Mouse (Mus musculus) midbrain, embryonic 14.5 days (tissue): ENCODE data around the gene Ptx3. TPM values are rescaled to one million over a fixed set of nuclear protein-coding genes. Genes with fewer than 3 reads are reported as not detected.
A peak's percentile ranks its signal among the peaks of the same experiment; 100 is the strongest.

Source experiments
- ATAC-seq: fragments of 200-750 bp; cut with Nextera tagmentation; 2 replicates; pipeline ENCODE4 v1.8.0; 2017; ENCODE audit warnings: moderate number of reproducible peaks, moderate library complexity; ENCODE audit not compliant: low FRiP score, low TSS enrichment
- DNase-seq: peaks from one replicate; pipeline ENCODE4 v3.0.0-alpha.2; 2015
- H3K27ac ChIP-seq: fragments of 300-500 bp; sonication (generic); replicated peaks from 2 replicates; pipeline ENCODE4 v1.5.1; 2014; ENCODE audit warnings: mild to moderate bottlenecking, low read depth, low read length, moderate library complexity
- H3K27me3 ChIP-seq: fragments of 300-500 bp; sonication (generic); 2 replicates; pipeline ENCODE4 v1.6.1; 2014; ENCODE audit warnings: low read length, control low read depth, mixed read lengths; ENCODE audit not compliant: control insufficient read depth, insufficient read depth
- H3K36me3 ChIP-seq: fragments of 300-500 bp; sonication (generic); 2 replicates; pipeline ENCODE4 v1.6.1; 2014; ENCODE audit warnings: low read length, control low read depth; ENCODE audit not compliant: control insufficient read depth, insufficient read depth
- H3K4me1 ChIP-seq: fragments of 300-500 bp; sonication (generic); 2 replicates; pipeline ENCODE4 v1.6.1; 2014; ENCODE audit warnings: mild to moderate bottlenecking, antibody characterized with exemption, low read length, control low read depth; ENCODE audit not compliant: control insufficient read depth, insufficient read depth
- H3K4me2 ChIP-seq: fragments of 300-500 bp; sonication (generic); 2 replicates; pipeline ENCODE4 v1.6.1; 2014; ENCODE audit warnings: mild to moderate bottlenecking, low read length, moderate library complexity
- H3K4me3 ChIP-seq: fragments of 300-500 bp; sonication (generic); replicated peaks from 2 replicates; pipeline ENCODE4 v1.5.1; 2014; ENCODE audit warnings: low read depth, low read length
- H3K9ac ChIP-seq: fragments of 300-500 bp; sonication (generic); replicated peaks from 2 replicates; pipeline ENCODE4 v1.6.1; 2014; ENCODE audit warnings: mild to moderate bottlenecking, low read length, moderate library complexity
- H3K9me3 ChIP-seq: fragments of 300-500 bp; sonication (generic); 2 replicates; pipeline ENCODE4 v1.6.1; 2016; ENCODE audit warnings: low read length, control low read depth, mixed read lengths; ENCODE audit not compliant: control insufficient read depth
- WGBS: fragments of 180-500 bp; shearing (Covaris S2); extraction: QIAGEN DNeasy Blood & Tissue Kit; methylation state at CpG from one replicate; pipeline ENCODE4 v1.1.7; 2014; 5-methylcytosine and 5-hydroxymethylcytosine counted together
- polyA plus RNA-seq: library from polyadenylated mRNA; unstranded; fragments of >200 nt; fragmentation: Nextera tagmentation; extraction: Ambion mirVana; gene quantifications from 2 replicates; pipeline ENCODE4 v1.2.1, GENCODE M21; 2014

The Ptx3 gene
- polyA plus RNA-seq, result 9.0 and 9.8 TPM in 2 replicates

DNA sequence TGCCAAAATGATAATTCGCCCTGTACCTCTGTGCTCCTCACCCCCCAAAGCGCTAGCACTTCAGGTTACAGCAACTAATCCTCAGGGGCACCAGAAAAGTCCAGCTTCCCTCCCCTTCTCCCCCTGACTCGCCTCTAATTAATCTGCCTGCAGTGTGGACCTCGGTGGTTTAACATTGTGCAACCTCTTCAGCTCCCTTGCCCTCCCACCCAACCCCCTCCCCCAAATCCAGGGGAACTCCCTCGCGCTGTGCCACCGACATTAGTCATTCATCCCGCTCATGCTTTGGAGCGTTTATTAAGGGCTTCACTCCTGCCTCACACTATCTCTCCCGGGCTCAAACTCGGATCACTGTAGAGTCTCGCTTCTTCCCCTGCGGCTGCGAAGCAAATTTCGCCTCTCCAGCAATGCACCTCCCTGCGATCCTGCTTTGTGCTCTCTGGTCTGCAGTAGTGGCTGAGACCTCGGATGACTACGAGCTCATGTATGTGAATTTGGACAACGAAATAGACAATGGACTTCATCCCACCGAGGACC lies at the start of gene Ptx3:
Gene Ptx3 (plus strand): TSS at position 256 of the 537 bp plus-strand sequence.
- peaks cover 13% of the 10 kb centered on the region for H3K27me3 ChIP-seq
- no peaks in the 10 kb centered on the region for H3K9me3 ChIP-seq
- H3K9ac ChIP-seq, result peak within 1 kb of the TSS; percentile 57
- DNase-seq (peak; percentile 70), ATAC-seq (peak; percentile 12)
- WGBS, result 2% methylated on average over 20 of the region's 20 CpGs
- H3K4me1 ChIP-seq, result peaks cover 12% of the 10 kb centered on the region; the same call in 1 of the 2 replicates
- peak within 1 kb of the TSS; percentile 41; the same call in 1 of the 2 replicates for H3K27ac ChIP-seq
- no peaks in the 10 kb centered on the region for H3K36me3 ChIP-seq
- H3K4me2 ChIP-seq, result peak within 1 kb of the TSS; percentile 95
- H3K4me3 ChIP-seq, result peak within 1 kb of the TSS; percentile 58

- no peak overlapping the region for H3K4me3 ChIP-seq
These were observed 46.8 kb upstream of the Ptx3 start for GRCm38 (mm10) chr3:66172907-66173306.

GRCm38 (mm10) chr3:66179647-66180046 lies 40.1 kb upstream of the Ptx3 start:
- Histone ChIP-seq H3K4me1 (no peaks in the 10 kb centered on the region), H3K9me3 (no peaks in the 10 kb centered on the region), H3K27ac (no peak overlapping the region), H3K27me3 (no peaks in the 10 kb centered on the region), H3K36me3 (no peaks in the 10 kb centered on the region), H3K9ac (no peak overlapping the region), H3K4me2 (no peak overlapping the region), H3K4me3 (no peak overlapping the region)
- ATAC-seq, result no peak
- peak; percentile 4 for DNase-seq
- 74% methylated on average over 2 of the region's 2 CpGs for WGBS

More at GRCm38 (mm10) chr3:66172907-66173306, 46.8 kb upstream of the Ptx3 start:
- Histone ChIP-seq H3K4me2 (no peak overlapping the region), H3K9me3 (no peaks in the 10 kb centered on the region), H3K27ac (no peak overlapping the region), H3K27me3 (no peaks in the 10 kb centered on the region), H3K36me3 (no peaks in the 10 kb centered on the region), H3K9ac (no peak overlapping the region), H3K4me1 (no peaks in the 10 kb centered on the region)
- no peak for ATAC-seq
- peak; percentile 14 for DNase-seq
- WGBS, result 84% methylated on average over 5 of the region's 5 CpGs

- H3K27ac ChIP-seq, result no peak overlapping the region
- no peak overlapping the region for H3K4me3 ChIP-seq
- H3K27me3 ChIP-seq, result no peaks in the 10 kb centered on the region
- DNase-seq (no peak), ATAC-seq (no peak)
- 76% methylated on average over 3 of the region's 3 CpGs for WGBS
- H3K36me3 ChIP-seq, result no peaks in the 10 kb centered on the region
- H3K4me1 ChIP-seq, result no peaks in the 10 kb centered on the region
- H3K4me2 ChIP-seq, result no peak overlapping the region
- H3K9ac ChIP-seq, result no peak overlapping the region
- no peaks in the 10 kb centered on the region for H3K9me3 ChIP-seq
These were observed 25.7 kb upstream of the Ptx3 start for GRCm38 (mm10) chr3:66193910-66194562.

DNA sequence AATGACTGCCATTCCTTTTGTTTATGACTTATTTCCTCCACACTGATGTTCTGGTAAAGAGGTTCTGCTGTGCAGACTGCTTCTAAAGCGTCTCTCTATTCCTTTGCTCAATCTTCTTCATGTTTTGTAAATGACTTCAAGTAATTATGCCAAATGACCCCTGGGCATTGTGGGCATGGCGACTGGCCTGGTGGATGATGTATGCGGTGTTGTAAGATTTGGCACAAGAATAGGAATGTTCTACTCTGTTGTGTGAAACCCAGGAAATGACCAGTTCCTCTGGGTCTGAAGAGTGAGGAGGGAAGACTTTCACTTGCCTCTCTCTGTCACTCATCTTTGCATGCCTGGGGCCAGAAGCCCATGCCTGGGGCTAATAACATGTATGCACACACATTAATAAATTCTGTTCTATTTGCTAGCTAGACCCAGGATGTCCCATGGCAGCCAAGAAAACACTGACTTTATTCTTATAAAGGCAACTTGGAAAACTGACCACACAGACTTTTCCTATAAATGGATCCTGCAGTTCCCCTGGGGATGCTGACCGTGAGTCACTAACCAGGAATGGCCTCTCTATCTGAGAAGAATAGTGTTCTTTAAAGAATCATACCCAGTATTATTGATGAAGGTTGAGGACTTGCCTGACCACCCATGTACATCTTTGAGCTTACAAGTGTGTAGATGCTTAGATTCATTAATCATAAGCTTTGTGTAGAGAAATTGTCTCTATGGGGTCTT lies 10.7 kb upstream of the Ptx3 start:
- no peak overlapping the region for H3K4me3 ChIP-seq
- H3K36me3 ChIP-seq, result no peaks in the 10 kb centered on the region
- H3K4me2 ChIP-seq, result no peak overlapping the region
- no peaks in the 10 kb centered on the region for H3K4me1 ChIP-seq
- DNase-seq (no peak), ATAC-seq (no peak)
- H3K9ac ChIP-seq, result no peak overlapping the region
- no peaks in the 10 kb centered on the region for H3K27me3 ChIP-seq
- H3K9me3 ChIP-seq, result no peaks in the 10 kb centered on the region
- H3K27ac ChIP-seq, result no peak overlapping the region
- 85% methylated on average over 4 of the region's 4 CpGs for WGBS

- no peaks in the 10 kb centered on the region for H3K4me1 ChIP-seq
- no peak overlapping the region for H3K4me3 ChIP-seq
- ATAC-seq (no peak), DNase-seq (no peak)
- no peak overlapping the region for H3K27ac ChIP-seq
- WGBS, result 97% methylated on average over 1 of the region's 1 CpGs
- no peaks in the 10 kb centered on the region for H3K36me3 ChIP-seq
- H3K4me2 ChIP-seq, result no peak overlapping the region
- H3K27me3 ChIP-seq, result no peaks in the 10 kb centered on the region
- no peak overlapping the region for H3K9ac ChIP-seq
- no peaks in the 10 kb centered on the region for H3K9me3 ChIP-seq
These were observed 6.2 kb upstream of the Ptx3 start for GRCm38 (mm10) chr3:66213524-66213923.

DNA sequence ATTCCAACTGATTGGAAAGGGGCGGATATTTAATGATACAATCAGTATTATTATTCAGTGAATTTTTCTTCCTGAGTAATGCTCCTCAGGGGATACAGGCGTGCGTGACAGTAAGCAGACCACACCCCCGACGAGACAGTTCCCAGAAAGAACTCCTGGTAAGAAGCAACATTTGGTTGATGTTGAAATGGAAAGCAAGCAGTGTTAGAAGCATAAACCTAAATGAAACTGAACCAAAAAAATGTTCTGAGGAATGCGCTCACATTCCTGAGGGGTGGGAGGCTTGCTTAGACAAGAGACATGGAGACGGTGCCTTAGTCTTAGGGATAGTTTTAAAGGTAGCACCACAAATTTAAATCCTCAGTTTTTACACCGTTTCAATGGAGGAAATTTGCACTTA lies 4.0 kb upstream of the Ptx3 start:
- 79% methylated on average over 8 of the region's 8 CpGs for whole genome bisulfite sequencing
- Histone ChIP-seq H3K4me3 (no peak overlapping the region), H3K27me3 (peaks cover 3% of the 10 kb centered on the region; the same call in 1 of the 2 replicates), H3K36me3 (no peaks in the 10 kb centered on the region), H3K4me2 (no peak overlapping the region), H3K9me3 (no peaks in the 10 kb centered on the region), H3K9ac (no peak overlapping the region), H3K27ac (no peak overlapping the region), H3K4me1 (peaks cover 4% of the 10 kb centered on the region; the same call in 1 of the 2 replicates)
- ATAC-seq, result no peak
- DNase-seq, result no peak

- no peaks in the 10 kb centered on the region for H3K9me3 ChIP-seq
- DNase-seq (peak; percentile 82), ATAC-seq (peak; percentile 83)
- H3K4me2 ChIP-seq, result peak overlapping the region; percentile 95
- under 1% methylated on average over 54 of the region's 54 CpGs for WGBS
- peaks cover 13% of the 10 kb centered on the region for H3K27me3 ChIP-seq
- peaks cover 12% of the 10 kb centered on the region; the same call in 1 of the 2 replicates for H3K4me1 ChIP-seq
- H3K9ac ChIP-seq, result peak overlapping the region; percentile 57
- peak overlapping the region; percentile 58 for H3K4me3 ChIP-seq
- H3K36me3 ChIP-seq, result no peaks in the 10 kb centered on the region
- peak overlapping the region; percentile 37; the same call in 1 of the 2 replicates for H3K27ac ChIP-seq
These were observed 988 bp downstream of the Ptx3 start for GRCm38 (mm10) chr3:66220554-66221242.
